Mouse (Mus musculus) layer of hippocampus, adult 8-10 months (tissue): ENCODE data around the gene H1fnt. TPM values are rescaled to one million over a fixed set of nuclear protein-coding genes. Genes with fewer than 3 reads are reported as not detected.

Source experiments
- DNase-seq, 2 experiments: peaks; one replicate each; pipeline ENCODE4 v3.0.0; 2022; ENCODE audit warnings: low spot score in 2 of 2
- total RNA-seq, 4 experiments: library from RNA; stranded (reverse); gene quantifications; 2 replicates each; pipeline ENCODE4 v1.2.4; 2022

Gene H1fnt
- total RNA-seq, result not detected

GRCm38 (mm10) chr15:98257193-98257592, at the start of gene H1fnt:
Gene H1fnt (minus strand): TSS chr15:98257293.
- DNase-seq, result no peak

- DNase-seq, result peak in 1 of 2 experiments; percentile 26
Observed at GRCm38 (mm10) chr15:98295628-98296551, 38.8 kb upstream of the H1fnt start, which contains the start of gene Zfp641. Gene Zfp641 (minus strand): TSS chr15:98296161.

- no peak for DNase-seq
Observed at GRCm38 (mm10) chr15:98293651-98294050, 36.6 kb upstream of the H1fnt start.

- DNase-seq, result no peak
Observed at GRCm38 (mm10) chr15:98288566-98288965, 31.5 kb upstream of the H1fnt start.

GRCm38 (mm10) chr15:98286418-98286817, 29.3 kb upstream of the H1fnt start:
- DNase-seq, result no peak

GRCm38 (mm10) chr15:98257776-98258175, 683 bp upstream of the H1fnt start:
- no peak for DNase-seq

- DNase-seq, result no peak
Observed at GRCm38 (mm10) chr15:98256271-98256670, 822 bp downstream of the H1fnt start.

GRCm38 (mm10) chr15:98235442-98235841, 21.7 kb downstream of the H1fnt start:
- DNase-seq, result no peak

GRCm38 (mm10) chr15:98234350-98234749, 22.7 kb downstream of the H1fnt start, which contains the start of gene Olfr286:
Gene Olfr286 (minus strand): TSS chr15:98234450.
- DNase-seq, result no peak

- DNase-seq, result no peak
Observed at GRCm38 (mm10) chr15:98226096-98226495, 31.0 kb downstream of the H1fnt start.

- no peak for DNase-seq
Observed at GRCm38 (mm10) chr15:98225610-98226009, 31.5 kb downstream of the H1fnt start.

GRCm38 (mm10) chr15:98222377-98222776, 34.7 kb downstream of the H1fnt start:
- DNase-seq, result no peak

- peak; percentile 8 to 21 for DNase-seq
Observed at GRCm38 (mm10) chr15:98220877-98221276, 36.2 kb downstream of the H1fnt start, which contains the start of the genes Gm44579 and Olfr287. Gene Gm44579 (minus strand): TSS chr15:98220977. Gene Olfr287 (minus strand): TSS chr15:98221056.

- no peak for DNase-seq
Observed at GRCm38 (mm10) chr15:98214130-98214529, 43.0 kb downstream of the H1fnt start.

- no peak for DNase-seq
Observed at GRCm38 (mm10) chr15:98213336-98213870, 43.7 kb downstream of the H1fnt start.

- no peak for DNase-seq
Observed at GRCm38 (mm10) chr15:98209676-98210075, 47.4 kb downstream of the H1fnt start.

Other genes starting within 250 kb of the H1fnt start
- 100 to 1,000 TPM; 332 to 357 (median 349) TPM for gene Pfkm, start 164.7 kb downstream of the H1fnt start, total RNA-seq
- 10 to 100 TPM; 13.8 to 16.1 (median 14.9) TPM for gene Senp1, start 163.5 kb downstream of the H1fnt start, total RNA-seq
- gene Asb8, start 91.7 kb downstream of the H1fnt start, total RNA-seq, result 10 to 100 TPM; 50.7 to 55.0 (median 54.3) TPM
- 10 to 100 TPM in 3 of 4 experiments, 1 to 10 TPM in 1; 9.8 to 11.9 (median 10.6) TPM for gene Ccdc184, start 90.1 kb downstream of the H1fnt start, total RNA-seq
- gene Olfr288, start 61.8 kb downstream of the H1fnt start, total RNA-seq, result not detected
- under 1 TPM in 3 of 4 experiments, not detected in 1; 0.21 to 0.45 (median 0.27) TPM for gene Gm44579, start 36.3 kb downstream of the H1fnt start, total RNA-seq
- 1 to 10 TPM; 4.1 to 5.4 (median 4.4) TPM for gene Olfr287, start 36.2 kb downstream of the H1fnt start, total RNA-seq
- not detected for gene Olfr286, start 22.8 kb downstream of the H1fnt start, total RNA-seq
- 1 to 10 TPM; 6.5 to 7.7 (median 6.8) TPM for gene Zfp641, start 38.9 kb upstream of the H1fnt start, total RNA-seq
- gene Olfr285, start 60.1 kb upstream of the H1fnt start, total RNA-seq, result not detected
- not detected for gene Olfr284, start 83.7 kb upstream of the H1fnt start, total RNA-seq
- not detected for gene Olfr283, start 123.7 kb upstream of the H1fnt start, total RNA-seq
- not detected for gene Olfr282, start 173.9 kb upstream of the H1fnt start, total RNA-seq
- gene Olfr281, start 195.3 kb upstream of the H1fnt start, total RNA-seq, result not detected
- not detected for gene OR5BS1P, start 212.6 kb upstream of the H1fnt start, total RNA-seq
- gene Lalba, start 225.4 kb upstream of the H1fnt start, total RNA-seq, result not detected
- not detected for gene Olfr279, start 235.1 kb upstream of the H1fnt start, total RNA-seq